Mouse (Mus musculus): ENCODE results near the gene Kcnip2. TPM values are rescaled to one million over a fixed set of nuclear protein-coding genes. Genes with fewer than 3 reads are reported as not detected.

Kcnip2 gene
- polyA plus RNA-seq, 1 experiment = not detected

GRCm38 (mm10) chr19:45796061-45796556 lies 19.8 kb downstream of the Kcnip2 start:
- TF ChIP-seq CEBPB (IDR thresholded peaks at IDR 0.05; ENCODE audit: low read depth) = no peak
- TF ChIP-seq MYOD1 (IDR thresholded peaks at IDR 0.05; ENCODE audit: control insufficient read depth, insufficient read length, low read depth) = no peak
- TF ChIP-seq FOSL1 (IDR thresholded peaks at IDR 0.05; ENCODE audit: insufficient read depth, low read length, poor library complexity, severe bottlenecking) = no peak
- TF ChIP-seq MYOG (IDR thresholded peaks at IDR 0.05; ENCODE audit: control insufficient read depth, extremely low read depth, insufficient read length) = no peak
- no peak for TF ChIP-seq MAX (IDR thresholded peaks at IDR 0.05)
- TF ChIP-seq CTCF (IDR thresholded peaks at IDR 0.05; ENCODE audit: control insufficient read depth, insufficient read depth, insufficient read length) = no peak
- TF ChIP-seq USF1 (IDR thresholded peaks at IDR 0.05; ENCODE audit: low read depth) = no peak
- no peak overlapping the region for H3ac ChIP-seq (ENCODE audit: control insufficient read depth, insufficient read length, low read depth)

GRCm38 (mm10) chr19:45795406-45795944 lies 20.4 kb downstream of the Kcnip2 start:
- Histone ChIP-seq H3K36me3 (ENCODE audit: control insufficient read depth, insufficient read depth) (no peaks in the 10 kb centered on the region), H3K4me3 (ENCODE audit: insufficient read depth, poor library complexity, severe bottlenecking) (no peak overlapping the region), H3K79me3 (ENCODE audit: low read depth) (no peaks in the 10 kb centered on the region), H3K79me2 (ENCODE audit: control insufficient read depth, insufficient read depth) (no peaks in the 10 kb centered on the region), H3K27me3 (ENCODE audit: control insufficient read depth, insufficient read depth, insufficient read length) (peaks cover 3% of the 10 kb centered on the region), H3ac (ENCODE audit: control insufficient read depth, insufficient read length, low read depth) (no peak overlapping the region)
- TF ChIP-seq CTCF (IDR thresholded peaks at IDR 0.05; ENCODE audit: control insufficient read depth, insufficient read depth, insufficient read length) (no peak), MYOG (IDR thresholded peaks at IDR 0.05; ENCODE audit: control insufficient read depth, extremely low read depth, insufficient read length) (no peak), USF1 (IDR thresholded peaks at IDR 0.05; ENCODE audit: low read depth) (no peak), MYOD1 (IDR thresholded peaks at IDR 0.05; ENCODE audit: control insufficient read depth, insufficient read length, low read depth) (no peak), CEBPB (IDR thresholded peaks at IDR 0.05; ENCODE audit: low read depth) (no peak)

More at GRCm38 (mm10) chr19:45796061-45796556, 19.8 kb downstream of the Kcnip2 start:
- Histone ChIP-seq H3K4me3 (ENCODE audit: insufficient read depth, poor library complexity, severe bottlenecking) (no peak overlapping the region), H3K79me3 (ENCODE audit: low read depth) (no peaks in the 10 kb centered on the region), H3K27me3 (ENCODE audit: control insufficient read depth, insufficient read depth, insufficient read length) (peaks cover 3% of the 10 kb centered on the region), H3K79me2 (ENCODE audit: control insufficient read depth, insufficient read depth) (no peaks in the 10 kb centered on the region), H3K36me3 (ENCODE audit: control insufficient read depth, insufficient read depth) (no peaks in the 10 kb centered on the region)

GRCm38 (mm10) chr19:45794718-45795117 lies 21.1 kb downstream of the Kcnip2 start:
- H3K36me3 ChIP-seq (ENCODE audit: control insufficient read depth, insufficient read depth) = no peaks in the 10 kb centered on the region
- H3K27me3 ChIP-seq (ENCODE audit: control insufficient read depth, insufficient read depth, insufficient read length) = no peaks in the 10 kb centered on the region
- no peaks in the 10 kb centered on the region for H3K79me3 ChIP-seq (ENCODE audit: low read depth)
- no peak overlapping the region for H3ac ChIP-seq (ENCODE audit: control insufficient read depth, insufficient read length, low read depth)
- no peak for TF ChIP-seq MYOG (IDR thresholded peaks at IDR 0.05; ENCODE audit: control insufficient read depth, extremely low read depth, insufficient read length)
- no peak for TF ChIP-seq MYOD1 (IDR thresholded peaks at IDR 0.05; ENCODE audit: control insufficient read depth, insufficient read length, low read depth)
- no peak for TF ChIP-seq MAX (IDR thresholded peaks at IDR 0.05)
- TF ChIP-seq CEBPB (IDR thresholded peaks at IDR 0.05; ENCODE audit: low read depth) = no peak
- no peak for TF ChIP-seq CTCF (IDR thresholded peaks at IDR 0.05; ENCODE audit: control insufficient read depth, insufficient read depth, insufficient read length)
- TF ChIP-seq FOSL1 (IDR thresholded peaks at IDR 0.05; ENCODE audit: insufficient read depth, low read length, poor library complexity, severe bottlenecking) = no peak
- TF ChIP-seq USF1 (IDR thresholded peaks at IDR 0.05; ENCODE audit: low read depth) = no peak
- H3K79me2 ChIP-seq (ENCODE audit: control insufficient read depth, insufficient read depth) = no peaks in the 10 kb centered on the region
- no peak overlapping the region for H3K4me3 ChIP-seq (ENCODE audit: insufficient read depth, poor library complexity, severe bottlenecking)

GRCm38 (mm10) chr19:45792404-45792803 lies 23.5 kb downstream of the Kcnip2 start:
- no peaks in the 10 kb centered on the region for H3K79me3 ChIP-seq (ENCODE audit: low read depth)
- H3K36me3 ChIP-seq (ENCODE audit: control insufficient read depth, insufficient read depth) = no peaks in the 10 kb centered on the region
- no peak for TF ChIP-seq CTCF (IDR thresholded peaks at IDR 0.05; ENCODE audit: control insufficient read depth, insufficient read depth, insufficient read length)
- TF ChIP-seq FOSL1 (IDR thresholded peaks at IDR 0.05; ENCODE audit: insufficient read depth, low read length, poor library complexity, severe bottlenecking) = no peak
- no peak for TF ChIP-seq CEBPB (IDR thresholded peaks at IDR 0.05; ENCODE audit: low read depth)
- TF ChIP-seq MYOD1 (IDR thresholded peaks at IDR 0.05; ENCODE audit: control insufficient read depth, insufficient read length, low read depth) = no peak
- TF ChIP-seq MAX (IDR thresholded peaks at IDR 0.05) = no peak
- TF ChIP-seq USF1 (IDR thresholded peaks at IDR 0.05; ENCODE audit: low read depth) = no peak
- no peak for TF ChIP-seq MYOG (IDR thresholded peaks at IDR 0.05; ENCODE audit: control insufficient read depth, extremely low read depth, insufficient read length)
- no peaks in the 10 kb centered on the region for H3K27me3 ChIP-seq (ENCODE audit: control insufficient read depth, insufficient read depth, insufficient read length)
- H3K4me3 ChIP-seq (ENCODE audit: insufficient read depth, poor library complexity, severe bottlenecking) = no peak overlapping the region
- H3K79me2 ChIP-seq (ENCODE audit: control insufficient read depth, insufficient read depth) = no peaks in the 10 kb centered on the region
- no peak overlapping the region for H3ac ChIP-seq (ENCODE audit: control insufficient read depth, insufficient read length, low read depth)

GRCm38 (mm10) chr19:45789888-45790874 lies 25.7 kb downstream of the Kcnip2 start:
- no peak overlapping the region for H3K4me3 ChIP-seq (ENCODE audit: insufficient read depth, poor library complexity, severe bottlenecking)
- no peaks in the 10 kb centered on the region for H3K27me3 ChIP-seq (ENCODE audit: control insufficient read depth, insufficient read depth, insufficient read length)
- H3K36me3 ChIP-seq (ENCODE audit: control insufficient read depth, insufficient read depth) = no peaks in the 10 kb centered on the region
- no peak overlapping the region for H3ac ChIP-seq (ENCODE audit: control insufficient read depth, insufficient read length, low read depth)
- H3K79me2 ChIP-seq (ENCODE audit: control insufficient read depth, insufficient read depth) = no peaks in the 10 kb centered on the region
- TF ChIP-seq FOSL1 (IDR thresholded peaks at IDR 0.05; ENCODE audit: insufficient read depth, low read length, poor library complexity, severe bottlenecking) (no peak), CEBPB (IDR thresholded peaks at IDR 0.05; ENCODE audit: low read depth) (no peak), MAX (IDR thresholded peaks at IDR 0.05) (no peak), MYOD1 (IDR thresholded peaks at IDR 0.05; ENCODE audit: control insufficient read depth, insufficient read length, low read depth) (no peak), USF1 (IDR thresholded peaks at IDR 0.05; ENCODE audit: low read depth) (no peak), MYOG (IDR thresholded peaks at IDR 0.05; ENCODE audit: control insufficient read depth, extremely low read depth, insufficient read length) (no peak), CTCF (IDR thresholded peaks at IDR 0.05; ENCODE audit: control insufficient read depth, insufficient read depth, insufficient read length) (no peak)
- H3K79me3 ChIP-seq (ENCODE audit: low read depth) = no peaks in the 10 kb centered on the region

All from C2C12 (cell line).